Mouse (Mus musculus) ES-CJ7 (cell line): Measurements from ENCODE around the gene Shkbp1.

Experiments used
- DNase-seq: peaks from one replicate; pipeline ENCODE4 v3.0.0; 2011; ENCODE audit warnings: low read depth, low spot score

Gene Shkbp1

GRCm38 (mm10) chr7:27310996-27311535, 44.8 kb downstream of the Shkbp1 start:
- peak; percentile 97 for DNase-seq

- peak; percentile 83 for DNase-seq
Measured at GRCm38 (mm10) chr7:27310306-27310705, 45.5 kb downstream of the Shkbp1 start.

GRCm38 (mm10) chr7:27309832-27310231, 46.0 kb downstream of the Shkbp1 start:
- DNase-seq, result no peak

GRCm38 (mm10) chr7:27308821-27309549, 46.8 kb downstream of the Shkbp1 start:
- DNase-seq, result peak; percentile 98

- DNase-seq, result peak; percentile 87
Measured at GRCm38 (mm10) chr7:27307551-27307950, 48.3 kb downstream of the Shkbp1 start.

GRCm38 (mm10) chr7:27306161-27307160, 49.4 kb downstream of the Shkbp1 start:
- DNase-seq, result peak; percentile 89

- DNase-seq, result no peak
Measured at GRCm38 (mm10) chr7:27305091-27305730, 50.6 kb downstream of the Shkbp1 start.

- peak; percentile 91 for DNase-seq
Measured at GRCm38 (mm10) chr7:27302172-27302571, 53.6 kb downstream of the Shkbp1 start.

GRCm38 (mm10) chr7:27300801-27301200, 55.0 kb downstream of the Shkbp1 start:
- no peak for DNase-seq

GRCm38 (mm10) chr7:27300351-27300750, 55.5 kb downstream of the Shkbp1 start:
- no peak for DNase-seq

GRCm38 (mm10) chr7:27298816-27299215, 57.0 kb downstream of the Shkbp1 start:
- DNase-seq, result no peak

- peak; percentile 38 for DNase-seq
Measured at GRCm38 (mm10) chr7:27298033-27298610, 57.7 kb downstream of the Shkbp1 start.

GRCm38 (mm10) chr7:27296518-27296917, 59.3 kb downstream of the Shkbp1 start:
- DNase-seq, result peak; percentile 34

GRCm38 (mm10) chr7:27295956-27296355, 59.9 kb downstream of the Shkbp1 start:
- DNase-seq, result no peak
